Mouse (Mus musculus): Measurements from ENCODE around the gene Nipbl.

DNA sequence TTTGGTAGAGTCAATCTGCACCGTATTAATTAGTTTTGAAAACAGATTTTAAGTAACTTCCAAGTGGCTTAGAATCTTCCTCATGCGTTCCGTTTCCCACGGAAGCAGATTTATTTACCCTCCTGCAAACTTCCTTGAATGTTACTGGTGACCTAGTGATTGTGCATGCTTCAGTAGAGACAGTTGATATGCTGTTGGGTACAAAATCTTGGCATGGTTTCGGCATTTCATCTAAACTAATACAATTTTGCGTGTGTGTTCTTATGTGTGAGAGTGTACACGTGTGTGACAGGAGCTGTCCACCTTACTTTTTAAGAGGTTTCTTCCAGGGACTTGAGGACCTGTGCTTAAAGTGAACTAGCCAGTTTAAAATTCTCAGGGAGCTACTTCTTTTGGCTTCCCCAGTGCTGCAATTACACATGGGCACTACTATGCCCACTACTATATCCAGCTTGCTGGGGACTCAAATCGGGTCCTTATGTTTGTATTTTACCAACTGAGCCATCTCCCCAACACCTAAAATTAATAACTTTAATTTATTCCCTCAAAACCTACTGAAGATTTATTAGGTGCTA, 3.0 kb upstream of the Nipbl start:
- TF ChIP-seq CTCF (IDR thresholded peaks at IDR 0.05; ENCODE audit: borderline replicate concordance, insufficient read depth, low read depth, low read length) (no peak), POLR2A (IDR thresholded peaks at IDR 0.05; ENCODE audit: borderline replicate concordance, insufficient read depth, low read length) (no peak)

All from cerebellum, adult 2 months (tissue).